Mouse (Mus musculus) liver, postnatal 0 days (tissue): ENCODE results near the gene Mamstr.

Source experiments
- CTCF ChIP-seq: sonication (generic); IDR thresholded peaks from 2 replicates; pipeline ENCODE4 v1.5.1; 2016; ENCODE audit warnings: antibody characterized with exemption, low read depth
- EP300 ChIP-seq: IDR thresholded peaks from 2 replicates; pipeline ENCODE4 v1.6.1; 2016; ENCODE audit warnings: antibody characterized with exemption, low read depth, mild to moderate bottlenecking

DNA sequence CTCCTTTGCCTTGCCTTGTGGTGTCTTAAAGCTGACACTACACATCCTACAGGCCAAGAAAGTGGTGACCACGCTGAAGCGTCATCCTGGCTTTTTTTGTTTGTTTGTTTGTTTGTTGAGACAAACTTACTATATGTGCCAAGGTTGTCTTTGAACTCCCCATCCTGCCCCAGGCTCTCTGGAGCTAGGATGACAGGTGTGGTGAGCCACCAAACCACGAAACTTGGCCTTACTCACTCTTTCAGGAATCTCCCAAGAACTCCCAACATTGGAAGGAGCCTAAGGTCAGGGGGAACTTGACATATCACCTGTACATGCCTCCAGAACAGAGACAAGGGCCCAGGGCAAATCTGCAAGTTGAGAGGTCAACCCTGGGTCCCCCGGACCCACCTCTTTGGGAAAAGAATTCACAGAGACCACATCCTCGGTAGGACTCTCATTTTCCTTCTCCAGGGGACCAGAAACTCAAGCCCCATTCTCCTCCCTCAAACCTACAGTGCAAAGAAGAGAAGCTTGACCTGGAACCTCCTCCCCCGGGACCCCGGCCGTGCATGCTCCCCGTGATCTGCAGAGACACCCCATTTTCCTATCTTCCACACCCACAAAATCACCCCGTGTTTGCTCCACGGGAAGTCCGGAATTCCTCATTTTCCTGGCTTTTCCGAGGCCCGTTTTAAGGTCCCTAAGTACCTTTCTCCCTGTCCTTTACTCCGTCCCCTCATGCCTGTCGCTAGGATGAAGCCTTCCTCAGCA, 2.9 kb downstream of the Mamstr start:
- TF ChIP-seq CTCF, result no peak
- no peak for TF ChIP-seq EP300
